Mouse (Mus musculus): ENCODE measurements around the gene 9930021J03Rik.

Gene 9930021J03Rik

GRCm38 (mm10) chr19:29696309-29696708, 109.5 kb downstream of the 9930021J03Rik start:
- no peak for DNase-seq (ENCODE audit: low spot score in 2 of 2)

- DNase-seq (ENCODE audit: low spot score in 2 of 2) = no peak
Observed at GRCm38 (mm10) chr19:29695071-29695470, 110.7 kb downstream of the 9930021J03Rik start.

GRCm38 (mm10) chr19:29683844-29684540, 121.8 kb downstream of the 9930021J03Rik start:
- DNase-seq (ENCODE audit: low spot score in 2 of 2) = peak; percentile 50 to 69

GRCm38 (mm10) chr19:29680182-29681152, 125.3 kb downstream of the 9930021J03Rik start:
- DNase-seq (ENCODE audit: low spot score in 2 of 2) = no peak

- DNase-seq (ENCODE audit: low spot score in 2 of 2) = no peak
Observed at GRCm38 (mm10) chr19:29678181-29678778, 127.5 kb downstream of the 9930021J03Rik start.

- no peak for DNase-seq (ENCODE audit: low spot score in 2 of 2)
Observed at GRCm38 (mm10) chr19:29676479-29677193, 129.2 kb downstream of the 9930021J03Rik start.

GRCm38 (mm10) chr19:29675562-29676078, 130.2 kb downstream of the 9930021J03Rik start:
- DNase-seq (ENCODE audit: low spot score in 2 of 2) = no peak

GRCm38 (mm10) chr19:29674946-29675345, 130.8 kb downstream of the 9930021J03Rik start:
- DNase-seq (ENCODE audit: low spot score in 2 of 2) = no peak

- no peak for DNase-seq (ENCODE audit: low spot score in 2 of 2)
Observed at GRCm38 (mm10) chr19:29672660-29673059, 133.1 kb downstream of the 9930021J03Rik start.

GRCm38 (mm10) chr19:29671160-29671559, 134.6 kb downstream of the 9930021J03Rik start:
- DNase-seq (ENCODE audit: low spot score in 2 of 2) = no peak

GRCm38 (mm10) chr19:29670247-29670646, 135.5 kb downstream of the 9930021J03Rik start:
- no peak for DNase-seq (ENCODE audit: low spot score in 2 of 2)

GRCm38 (mm10) chr19:29668135-29668534, 137.7 kb downstream of the 9930021J03Rik start:
- DNase-seq (ENCODE audit: low spot score in 2 of 2) = no peak

GRCm38 (mm10) chr19:29666965-29667594, 138.7 kb downstream of the 9930021J03Rik start:
- DNase-seq (ENCODE audit: low spot score in 2 of 2) = no peak

- no peak for DNase-seq (ENCODE audit: low spot score in 2 of 2)
Observed at GRCm38 (mm10) chr19:29666164-29666563, 139.6 kb downstream of the 9930021J03Rik start.

GRCm38 (mm10) chr19:29664934-29665333, 140.9 kb downstream of the 9930021J03Rik start:
- no peak for DNase-seq (ENCODE audit: low spot score in 2 of 2)
